Mouse (Mus musculus) stomach, embryonic 16.5 days (tissue): ENCODE measurements around the gene Padi4. TPM values are rescaled to one million over a fixed set of nuclear protein-coding genes. Genes with fewer than 3 reads are reported as not detected.

ENCODE experiments used
- ATAC-seq: fragments of 200-750 bp; cut with Nextera tagmentation; 2 replicates; pipeline ENCODE4 v1.8.0; 2017; ENCODE audit warnings: moderate number of reproducible peaks, moderate TSS enrichment; ENCODE audit not compliant: insufficient read depth, low FRiP score
- H3K27ac ChIP-seq: fragments of 300-500 bp; sonication (generic); 2 replicates; pipeline ENCODE4 v1.5.1; 2014; ENCODE audit warnings: low read length
- H3K27me3 ChIP-seq: fragments of 300-500 bp; sonication (generic); 2 replicates; pipeline ENCODE4 v1.6.1; 2014; ENCODE audit warnings: low read length, control low read depth, mixed read lengths; ENCODE audit not compliant: control insufficient read depth, insufficient read depth
- H3K36me3 ChIP-seq: fragments of 300-500 bp; sonication (generic); 2 replicates; pipeline ENCODE4 v1.6.1; 2014; ENCODE audit warnings: low read length; ENCODE audit not compliant: control insufficient read depth, insufficient read depth
- H3K4me1 ChIP-seq: fragments of 300-500 bp; sonication (generic); 2 replicates; pipeline ENCODE4 v1.6.1; 2014; ENCODE audit warnings: low read length, control low read depth, mixed read lengths; ENCODE audit not compliant: control insufficient read depth, insufficient read depth
- H3K4me2 ChIP-seq: fragments of 300-500 bp; sonication (generic); 2 replicates; pipeline ENCODE4 v1.6.1; 2014; ENCODE audit warnings: low read depth, low read length, mixed read lengths
- H3K4me3 ChIP-seq: fragments of 300-500 bp; sonication (generic); replicated peaks from 2 replicates; pipeline ENCODE4 v1.5.1; 2014; ENCODE audit warnings: mild to moderate bottlenecking, low read length
- H3K9ac ChIP-seq: fragments of 300-500 bp; sonication (generic); 2 replicates; pipeline ENCODE4 v1.6.1; 2014; ENCODE audit warnings: low read length
- H3K9me3 ChIP-seq: fragments of 300-500 bp; sonication (generic); replicated peaks from 2 replicates; pipeline ENCODE4 v1.6.1; 2016; ENCODE audit warnings: low read length, control low read depth; ENCODE audit not compliant: control insufficient read depth
- WGBS: fragments of 180-500 bp; shearing (Covaris S2); extraction: QIAGEN DNeasy Blood & Tissue Kit; methylation state at CpG from one replicate; pipeline ENCODE4 v1.1.7; 2014; 5-methylcytosine and 5-hydroxymethylcytosine counted together
- microRNA-seq: library from miRNA; unstranded; fragments of <30 nt; microRNA quantifications from one replicate; pipeline ENCODE4, GENCODE M21; 2016
- polyA plus RNA-seq: library from polyadenylated mRNA; unstranded; fragments of >200 nt; fragmentation: Nextera tagmentation; extraction: Ambion mirVana; gene quantifications from 2 replicates; pipeline ENCODE4 v1.2.1, GENCODE M21; 2015

Gene Padi4
- polyA plus RNA-seq, 1 experiment from 2014 or later = 2.4 TPM

DNA sequence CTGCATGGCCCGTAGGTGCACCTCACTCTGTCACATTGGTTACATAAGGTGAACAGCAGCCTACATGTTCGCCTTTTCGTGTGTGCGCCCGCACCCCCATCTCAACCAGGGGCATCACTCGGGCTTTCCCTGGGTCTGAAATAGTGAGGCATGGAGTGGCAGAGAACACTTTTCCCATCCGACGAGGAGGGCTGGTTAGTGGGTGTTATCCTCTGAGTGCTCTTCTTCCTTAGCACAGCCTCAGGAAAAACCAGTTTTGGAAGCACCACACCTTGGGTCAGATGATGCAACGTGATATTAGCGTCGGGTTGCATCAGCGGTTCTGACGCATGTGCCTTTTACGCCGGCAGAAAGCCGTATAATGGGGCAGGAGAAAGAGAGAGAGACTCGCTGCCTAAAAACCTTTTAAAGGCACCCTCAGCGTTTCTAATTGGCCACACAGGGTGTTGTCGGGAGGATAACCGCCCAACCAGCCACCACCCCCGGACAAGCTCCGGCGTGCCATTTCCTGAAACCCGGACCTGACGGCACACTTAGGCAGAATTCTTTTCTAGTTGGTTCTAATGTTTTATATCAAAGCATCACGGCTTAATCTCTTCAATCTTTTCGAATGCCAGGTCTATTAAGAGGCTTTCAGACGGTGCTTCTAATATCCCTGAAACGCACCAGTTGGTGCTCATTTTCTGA, 74.5 kb downstream of the Padi4 start:
- H3K4me2 ChIP-seq = peak overlapping the region; percentile 81
- peak overlapping the region; percentile 90 for H3K9ac ChIP-seq
- no peaks in the 10 kb centered on the region; the same call in 1 of the 2 replicates for H3K27me3 ChIP-seq
- no peaks in the 10 kb centered on the region for H3K9me3 ChIP-seq
- H3K4me3 ChIP-seq = peak overlapping the region; percentile 85
- H3K27ac ChIP-seq = peak overlapping the region; percentile 98
- 6% methylated on average over 29 of the region's 29 CpGs for WGBS
- ATAC-seq = peak; percentile 9; the same call in 1 of the 2 replicates
- no peaks in the 10 kb centered on the region for H3K36me3 ChIP-seq
- H3K4me1 ChIP-seq = peaks cover 23% of the 10 kb centered on the region

Small RNA genes lying within 50 kb of the gene (microRNA-seq; reads per million reads assigned to microRNA genes)
- not detected for gene Gm25951

Other genes starting within 250 kb of the Padi4 start
- 18.4 and 21.7 TPM in 2 replicates for gene Arhgef10l, start 108.2 kb downstream of the Padi4 start, polyA plus RNA-seq
- 15.1 and 16.2 TPM in 2 replicates for gene Rcc2, start 73.7 kb downstream of the Padi4 start, polyA plus RNA-seq
- gene Padi6, start 31.6 kb downstream of the Padi4 start, polyA plus RNA-seq = 0.05 and 0.21 TPM in 2 replicates
- 0.09 and 0.18 TPM in 2 replicates for gene Padi3, start 36.4 kb upstream of the Padi4 start, polyA plus RNA-seq
- 0.31 and 0.91 TPM in 2 replicates for gene Padi1, start 71.5 kb upstream of the Padi4 start, polyA plus RNA-seq
- gene Padi2, start 132.1 kb upstream of the Padi4 start, polyA plus RNA-seq = 3.2 and 4.0 TPM in 2 replicates
- gene Sdhb, start 187.0 kb upstream of the Padi4 start, polyA plus RNA-seq = 399 and 401 TPM in 2 replicates
- gene Atp13a2, start 212.6 kb upstream of the Padi4 start, polyA plus RNA-seq = 37.9 and 41.7 TPM in 2 replicates
- gene Mfap2, start 236.2 kb upstream of the Padi4 start, polyA plus RNA-seq = 423 and 500 TPM in 2 replicates